Mouse (Mus musculus) hindbrain, postnatal 0 days (tissue): ENCODE measurements at regions not wholly inside any gene's neighbourhood (a gene's known extent, or its start where the extent isn't known, plus 50 kb on each side); places are given as distances from the start of the nearest gene placed in this dataset.

Experiments
- ATAC-seq: fragments of 200-750 bp; cut with Nextera tagmentation; 2 replicates; pipeline ENCODE4 v1.8.0; 2017; ENCODE audit warnings: mild to moderate bottlenecking, moderate TSS enrichment, moderate library complexity
- DNase-seq: peaks from one replicate; pipeline ENCODE4 v3.0.0-alpha.2; 2015; ENCODE audit warnings: low spot score
- H3K27ac ChIP-seq: fragments of 300-500 bp; sonication (generic); 2 replicates; pipeline ENCODE4 v1.5.1; 2014; ENCODE audit warnings: mild to moderate bottlenecking
- H3K27me3 ChIP-seq: fragments of 300-500 bp; sonication (generic); 2 replicates; pipeline ENCODE4 v1.6.1; 2014; ENCODE audit warnings: low read length, mixed read lengths; ENCODE audit not compliant: insufficient read depth
- H3K36me3 ChIP-seq: fragments of 300-500 bp; sonication (generic); 2 replicates; pipeline ENCODE4 v1.6.1; 2014; ENCODE audit warnings: low read length, mixed read lengths; ENCODE audit not compliant: insufficient read depth
- H3K4me1 ChIP-seq: fragments of 300-500 bp; sonication (generic); 2 replicates; pipeline ENCODE4 v1.6.1; 2014; ENCODE audit warnings: antibody characterized with exemption, low read length, mixed read lengths; ENCODE audit not compliant: insufficient read depth
- H3K4me2 ChIP-seq: fragments of 300-500 bp; sonication (generic); 2 replicates; pipeline ENCODE4 v1.6.1; 2014; ENCODE audit warnings: low read depth, mild to moderate bottlenecking, low read length, moderate library complexity, mixed read lengths
- H3K4me3 ChIP-seq: fragments of 300-500 bp; sonication (generic); 2 replicates; pipeline ENCODE4 v1.5.1; 2014; ENCODE audit warnings: low read length
- H3K9ac ChIP-seq: fragments of 300-500 bp; sonication (generic); replicated peaks from 2 replicates; pipeline ENCODE4 v1.6.1; 2014; ENCODE audit warnings: mild to moderate bottlenecking, low read length, moderate library complexity, mixed read lengths
- H3K9me3 ChIP-seq: fragments of 300-500 bp; sonication (generic); 2 replicates; pipeline ENCODE4 v1.6.1; 2016; ENCODE audit warnings: low read length, mixed read lengths
- CTCF ChIP-seq: IDR thresholded peaks from 2 replicates; pipeline ENCODE4 v1.5.1; 2016; ENCODE audit warnings: antibody characterized with exemption, control low read depth, low read depth
- WGBS: fragments of 180-500 bp; shearing (Covaris S2); extraction: QIAGEN DNeasy Blood & Tissue Kit; methylation state at CpG from one replicate; pipeline ENCODE4 v1.1.7; 2014; 5-methylcytosine and 5-hydroxymethylcytosine counted together

DNA sequence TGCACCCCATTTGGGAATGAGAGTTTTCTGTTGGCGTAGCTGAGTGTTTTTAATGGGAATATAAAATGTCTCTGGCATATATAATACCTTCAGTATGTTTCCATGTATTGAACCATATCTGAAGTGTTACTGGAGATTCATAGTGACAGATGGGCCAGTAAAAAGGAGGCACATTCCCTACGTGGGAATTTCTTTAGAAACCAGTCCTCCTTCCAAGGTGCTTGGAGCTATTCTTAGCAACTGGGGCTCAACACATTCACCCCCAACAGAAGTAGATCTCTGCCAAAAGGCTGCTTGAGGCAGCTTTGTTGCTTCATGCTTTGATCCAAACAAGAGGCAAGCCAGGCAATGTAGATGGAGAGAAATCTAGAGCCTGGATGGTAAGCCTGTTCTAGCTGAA, 183.8 kb upstream of the Ubash3b start:
- 61% methylated on average over 2 of the region's 2 CpGs for WGBS
- DNase-seq = no peak
- ATAC-seq = no peak

DNA sequence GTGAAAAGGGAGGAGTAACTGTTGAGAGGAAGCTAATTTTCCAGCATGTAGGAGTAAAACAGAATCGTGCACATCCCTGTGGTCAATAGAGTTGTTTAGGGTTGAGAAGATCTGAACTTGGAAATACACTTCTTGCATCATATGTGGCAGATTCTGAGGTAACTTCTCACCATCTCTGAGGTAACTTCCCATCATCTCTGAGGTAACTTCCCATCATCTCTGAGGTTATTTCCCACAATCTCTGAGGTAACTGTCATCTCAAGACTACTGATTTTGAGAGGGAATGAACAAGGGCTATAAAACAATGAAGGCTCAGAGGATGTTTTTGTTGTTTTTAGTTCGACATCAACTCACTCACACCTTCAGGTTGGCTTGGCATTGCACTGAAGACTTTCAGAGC, 175.9 kb upstream of the Ubash3b start:
- no peaks in the 10 kb centered on the region for H3K36me3 ChIP-seq
- no peak overlapping the region for H3K27ac ChIP-seq
- H3K27me3 ChIP-seq = no peaks in the 10 kb centered on the region
- H3K4me3 ChIP-seq = no peak overlapping the region
- no peak for DNase-seq
- WGBS = 86% methylated on average over 2 of the region's 2 CpGs
- H3K4me2 ChIP-seq = no peak overlapping the region
- TF ChIP-seq CTCF = no peak
- peaks cover 7% of the 10 kb centered on the region; the same call in 1 of the 2 replicates for H3K4me1 ChIP-seq
- no peaks in the 10 kb centered on the region for H3K9me3 ChIP-seq
- ATAC-seq = no peak
- no peak overlapping the region for H3K9ac ChIP-seq

More for the DNA sequence above, 183.8 kb upstream of the Ubash3b start:
- no peaks in the 10 kb centered on the region for H3K36me3 ChIP-seq
- H3K4me3 ChIP-seq = no peak overlapping the region
- H3K4me1 ChIP-seq = no peaks in the 10 kb centered on the region
- no peak overlapping the region for H3K9ac ChIP-seq
- TF ChIP-seq CTCF = no peak
- H3K27ac ChIP-seq = no peak overlapping the region
- no peaks in the 10 kb centered on the region for H3K9me3 ChIP-seq
- H3K4me2 ChIP-seq = no peak overlapping the region
- H3K27me3 ChIP-seq = no peaks in the 10 kb centered on the region

- Histone ChIP-seq H3K9ac (no peak overlapping the region), H3K4me2 (no peak overlapping the region), H3K27me3 (no peaks in the 10 kb centered on the region), H3K27ac (no peak overlapping the region), H3K4me3 (no peak overlapping the region), H3K9me3 (no peaks in the 10 kb centered on the region), H3K4me1 (peaks cover 7% of the 10 kb centered on the region; the same call in 1 of the 2 replicates), H3K36me3 (no peaks in the 10 kb centered on the region)
- 82% methylated on average over 6 of the region's 6 CpGs for WGBS
- DNase-seq (no peak), ATAC-seq (no peak)
- TF ChIP-seq CTCF = no peak
Observed at GRCm38 (mm10) chr9:41336801-41337200, 175.3 kb upstream of the Ubash3b start.

GRCm38 (mm10) chr9:41334462-41335241, 173.2 kb upstream of the Ubash3b start:
- peak overlapping the region; percentile 9; the same call in 1 of the 2 replicates for H3K9ac ChIP-seq

DNA sequence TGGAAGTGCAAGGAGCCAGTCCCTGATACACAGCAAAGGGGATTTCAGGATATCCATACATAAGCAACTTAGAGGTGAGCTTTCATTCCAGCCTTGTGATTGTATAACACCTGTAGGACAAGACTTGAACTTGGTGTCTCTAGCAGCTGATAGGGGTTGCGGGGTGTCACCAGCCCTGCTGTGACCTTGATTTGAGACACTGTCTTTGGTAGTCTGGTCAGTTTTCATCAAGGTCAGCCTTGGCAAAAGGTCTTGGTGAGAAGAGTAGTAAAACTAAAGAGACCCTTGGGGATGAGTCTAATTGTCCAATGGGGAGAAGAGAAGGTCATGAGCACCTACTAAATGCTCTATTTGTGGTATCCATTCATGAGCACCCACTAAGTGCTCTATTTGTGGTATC, 172.0 kb upstream of the Ubash3b start:
- no peak for DNase-seq
- H3K4me1 ChIP-seq = peaks cover 9% of the 10 kb centered on the region; the same call in 1 of the 2 replicates
- H3K27me3 ChIP-seq = no peaks in the 10 kb centered on the region
- WGBS = 100% methylated on average over 1 of the region's 1 CpGs
- no peaks in the 10 kb centered on the region for H3K36me3 ChIP-seq
- no peak for ATAC-seq
- no peak overlapping the region for H3K27ac ChIP-seq
- H3K9ac ChIP-seq = no peak overlapping the region
- no peak overlapping the region for H3K4me2 ChIP-seq
- no peak for TF ChIP-seq CTCF
- no peaks in the 10 kb centered on the region for H3K9me3 ChIP-seq
- H3K4me3 ChIP-seq = no peak overlapping the region

More at GRCm38 (mm10) chr9:41334462-41335241, 173.2 kb upstream of the Ubash3b start:
- Histone ChIP-seq H3K27ac (peak overlapping the region; percentile 28), H3K36me3 (no peaks in the 10 kb centered on the region), H3K4me1 (peaks cover 7% of the 10 kb centered on the region; the same call in 1 of the 2 replicates), H3K4me3 (no peak overlapping the region), H3K9me3 (no peaks in the 10 kb centered on the region), H3K4me2 (no peak overlapping the region), H3K27me3 (no peaks in the 10 kb centered on the region)
- no peak for TF ChIP-seq CTCF
- DNase-seq (peak; percentile 28), ATAC-seq (no peak)
- WGBS = 16% methylated on average over 10 of the region's 10 CpGs

- ATAC-seq (no peak), DNase-seq (no peak)
- H3K27me3 ChIP-seq = no peaks in the 10 kb centered on the region
- no peak overlapping the region; the same call in 1 of the 2 replicates for H3K9ac ChIP-seq
- TF ChIP-seq CTCF = no peak
- peaks cover 4% of the 10 kb centered on the region; the same call in 1 of the 2 replicates for H3K4me1 ChIP-seq
- peak overlapping the region; percentile 18 for H3K4me3 ChIP-seq
- H3K9me3 ChIP-seq = no peaks in the 10 kb centered on the region
- 0 out of 2 replicates have a peak overlapping the region, but pooled peaks have one; percentile 16 for H3K27ac ChIP-seq
- H3K36me3 ChIP-seq = no peaks in the 10 kb centered on the region
- WGBS = 78% methylated on average over 1 of the region's 1 CpGs
- peak overlapping the region; percentile 52 for H3K4me2 ChIP-seq
Observed at GRCm38 (mm10) chr9:41328959-41329358, 167.5 kb upstream of the Ubash3b start.

GRCm38 (mm10) chr9:41328480-41328879, 167.0 kb upstream of the Ubash3b start:
- Histone ChIP-seq H3K4me3 (peak overlapping the region; percentile 18), H3K27me3 (no peaks in the 10 kb centered on the region), H3K27ac (0 out of 2 replicates have a peak overlapping the region, but pooled peaks have one; percentile 16), H3K9me3 (no peaks in the 10 kb centered on the region), H3K4me1 (peaks cover 4% of the 10 kb centered on the region; the same call in 1 of the 2 replicates), H3K9ac (no peak overlapping the region; the same call in 1 of the 2 replicates), H3K4me2 (peak overlapping the region; percentile 52), H3K36me3 (no peaks in the 10 kb centered on the region)
- 20% methylated on average over 5 of the region's 5 CpGs for WGBS
- no peak for ATAC-seq
- DNase-seq = no peak
- no peak for TF ChIP-seq CTCF
